Mouse (Mus musculus) splenic B cell, adult 2 months (primary cell): Measurements from ENCODE around the gene Fzd5.
A peak's percentile ranks its signal among the peaks of the same experiment; 100 is the strongest.

ENCODE experiments used
- DNase-seq: peaks from one replicate; pipeline ENCODE4 v3.0.0-alpha.2; 2011; ENCODE audit warnings: low read depth, low spot score
- H3K27me3 ChIP-seq: 2 replicates; pipeline ENCODE4 v1.6.1; 2012; ENCODE audit warnings: mild to moderate bottlenecking, low read length, moderate library complexity, mixed read lengths; ENCODE audit not compliant: control insufficient read depth, poor library complexity, insufficient read depth, severe bottlenecking
- H3K36me3 ChIP-seq: 2 replicates; pipeline ENCODE4 v1.6.1; 2012; ENCODE audit warnings: mild to moderate bottlenecking, low read length, moderate library complexity, mixed read lengths; ENCODE audit not compliant: control insufficient read depth, poor library complexity, insufficient read depth, severe bottlenecking

The Fzd5 gene

GRCm38 (mm10) chr1:64737502-64738179, at the start of gene Fzd5:
Gene Fzd5 (minus strand): TSS chr1:64737751.
- H3K36me3 ChIP-seq = no peaks in the 10 kb centered on the region
- H3K27me3 ChIP-seq = no peaks in the 10 kb centered on the region; the same call in 1 of the 2 replicates
- DNase-seq = peak; percentile 91

- no peak for DNase-seq
- no peaks in the 10 kb centered on the region for H3K36me3 ChIP-seq
- H3K27me3 ChIP-seq = no peaks in the 10 kb centered on the region
Measured at GRCm38 (mm10) chr1:64779863-64780262, 42.3 kb upstream of the Fzd5 start.

GRCm38 (mm10) chr1:64779415-64779814, 41.9 kb upstream of the Fzd5 start:
- no peak for DNase-seq
- H3K36me3 ChIP-seq = no peaks in the 10 kb centered on the region
- H3K27me3 ChIP-seq = no peaks in the 10 kb centered on the region

GRCm38 (mm10) chr1:64773305-64773704, 35.8 kb upstream of the Fzd5 start:
- DNase-seq = no peak

GRCm38 (mm10) chr1:64770169-64770568, 32.6 kb upstream of the Fzd5 start:
- Histone ChIP-seq H3K27me3 (no peaks in the 10 kb centered on the region), H3K36me3 (no peaks in the 10 kb centered on the region)
- no peak for DNase-seq

More at GRCm38 (mm10) chr1:64773305-64773704, 35.8 kb upstream of the Fzd5 start:
- Histone ChIP-seq H3K36me3 (no peaks in the 10 kb centered on the region), H3K27me3 (no peaks in the 10 kb centered on the region)

GRCm38 (mm10) chr1:64761646-64762045, 24.1 kb upstream of the Fzd5 start:
- no peaks in the 10 kb centered on the region for H3K36me3 ChIP-seq
- no peaks in the 10 kb centered on the region for H3K27me3 ChIP-seq
- DNase-seq = no peak

GRCm38 (mm10) chr1:64757766-64758165, 20.2 kb upstream of the Fzd5 start:
- Histone ChIP-seq H3K36me3 (no peaks in the 10 kb centered on the region), H3K27me3 (no peaks in the 10 kb centered on the region)
- DNase-seq = no peak

GRCm38 (mm10) chr1:64757254-64757653, 19.7 kb upstream of the Fzd5 start:
- no peak for DNase-seq
- Histone ChIP-seq H3K36me3 (no peaks in the 10 kb centered on the region), H3K27me3 (no peaks in the 10 kb centered on the region)

GRCm38 (mm10) chr1:64756640-64757030, 19.1 kb upstream of the Fzd5 start:
- H3K27me3 ChIP-seq = no peaks in the 10 kb centered on the region
- DNase-seq = no peak
- H3K36me3 ChIP-seq = no peaks in the 10 kb centered on the region

- DNase-seq = no peak
- no peaks in the 10 kb centered on the region for H3K36me3 ChIP-seq
- no peaks in the 10 kb centered on the region for H3K27me3 ChIP-seq
Measured at GRCm38 (mm10) chr1:64755971-64756639, 18.6 kb upstream of the Fzd5 start.

GRCm38 (mm10) chr1:64754658-64755057, 17.1 kb upstream of the Fzd5 start:
- H3K27me3 ChIP-seq = no peaks in the 10 kb centered on the region
- DNase-seq = no peak
- H3K36me3 ChIP-seq = no peaks in the 10 kb centered on the region

- DNase-seq = no peak
- no peaks in the 10 kb centered on the region for H3K36me3 ChIP-seq
- H3K27me3 ChIP-seq = no peaks in the 10 kb centered on the region
Measured at GRCm38 (mm10) chr1:64753668-64754067, 16.1 kb upstream of the Fzd5 start.

GRCm38 (mm10) chr1:64753109-64753508, 15.6 kb upstream of the Fzd5 start:
- DNase-seq = no peak
- Histone ChIP-seq H3K27me3 (no peaks in the 10 kb centered on the region), H3K36me3 (no peaks in the 10 kb centered on the region)

- Histone ChIP-seq H3K27me3 (no peaks in the 10 kb centered on the region), H3K36me3 (no peaks in the 10 kb centered on the region)
- DNase-seq = no peak
Measured at GRCm38 (mm10) chr1:64744616-64745015, 7.1 kb upstream of the Fzd5 start.

GRCm38 (mm10) chr1:64742741-64743408, 5.3 kb upstream of the Fzd5 start:
- H3K27me3 ChIP-seq = no peaks in the 10 kb centered on the region
- DNase-seq = no peak
- no peaks in the 10 kb centered on the region for H3K36me3 ChIP-seq
